Mouse (Mus musculus) neural tube, embryonic 11.5 days (tissue): ENCODE measurements around the gene Rps10. TPM values are rescaled to one million over a fixed set of nuclear protein-coding genes. Genes with fewer than 3 reads are reported as not detected.
A peak's percentile ranks its signal among the peaks of the same experiment; 100 is the strongest.
"Not testable (repeated sequence)": the region's sequence is repeated elsewhere in the genome, so short reads cannot be mapped to it uniquely, and the experiment has no call there.

Source experiments
- ATAC-seq: fragments of 200-750 bp; cut with Nextera tagmentation; 2 replicates; pipeline ENCODE4 v1.8.0; 2017; ENCODE audit warnings: moderate number of reproducible peaks, mild to moderate bottlenecking, moderate TSS enrichment, moderate library complexity; ENCODE audit not compliant: insufficient read depth, low FRiP score, low TSS enrichment
- DNase-seq: peaks from one replicate; pipeline ENCODE4 v3.0.0-alpha.2; 2015; ENCODE audit warnings: low spot score
- H3K27ac ChIP-seq: fragments of 300-500 bp; sonication (generic); 2 replicates; pipeline ENCODE4 v1.5.1; 2014; ENCODE audit warnings: low read depth, mild to moderate bottlenecking, low read length
- H3K27me3 ChIP-seq: fragments of 300-500 bp; sonication (generic); 2 replicates; pipeline ENCODE4 v1.6.1; 2014; ENCODE audit warnings: mild to moderate bottlenecking, low read length, mixed read lengths; ENCODE audit not compliant: control insufficient read depth, insufficient read depth
- H3K36me3 ChIP-seq: fragments of 300-500 bp; sonication (generic); 2 replicates; pipeline ENCODE4 v1.6.1; 2014; ENCODE audit warnings: mild to moderate bottlenecking, low read length, moderate library complexity, mixed read lengths; ENCODE audit not compliant: control insufficient read depth, insufficient read depth
- H3K4me1 ChIP-seq: fragments of 300-500 bp; sonication (generic); 2 replicates; pipeline ENCODE4 v1.6.1; 2014; ENCODE audit warnings: low read length, mixed read lengths; ENCODE audit not compliant: control insufficient read depth, insufficient read depth
- H3K4me2 ChIP-seq: fragments of 300-500 bp; sonication (generic); 2 replicates; pipeline ENCODE4 v1.6.1; 2014; ENCODE audit warnings: low read depth, mild to moderate bottlenecking, moderate library complexity
- H3K4me3 ChIP-seq: fragments of 300-500 bp; sonication (generic); 2 replicates; pipeline ENCODE4 v1.5.1; 2014; ENCODE audit warnings: low read depth, low read length
- H3K9ac ChIP-seq: fragments of 300-500 bp; sonication (generic); 2 replicates; pipeline ENCODE4 v1.6.1; 2014; ENCODE audit warnings: mild to moderate bottlenecking, low read length
- H3K9me3 ChIP-seq: fragments of 300-500 bp; sonication (generic); 2 replicates; pipeline ENCODE4 v1.6.1; 2016; ENCODE audit warnings: low read length; ENCODE audit not compliant: control insufficient read depth
- WGBS: fragments of 180-500 bp; shearing (Covaris S2); extraction: QIAGEN DNeasy Blood & Tissue Kit; methylation state at CpG from one replicate; pipeline ENCODE4 v1.1.7; 2014; 5-methylcytosine and 5-hydroxymethylcytosine counted together
- polyA plus RNA-seq: library from polyadenylated mRNA; unstranded; fragments of >200 nt; fragmentation: Nextera tagmentation; extraction: Ambion mirVana; gene quantifications from 2 replicates; pipeline ENCODE4 v1.2.1, GENCODE M21; 2014

Gene Rps10
- polyA plus RNA-seq, 1 experiment from 2014 or later: 695 TPM

GRCm38 (mm10) chr17:27637333-27637732, 864 bp upstream of the Rps10 start:
- Histone ChIP-seq H3K4me3 (no peak overlapping the region), H3K27me3 (no peaks in the 10 kb centered on the region), H3K4me1 (peaks cover 12% of the 10 kb centered on the region), H3K36me3 (peaks cover 5% of the 10 kb centered on the region; the same call in 1 of the 2 replicates), H3K9ac (no peak overlapping the region), H3K27ac (no peak overlapping the region), H3K4me2 (no peak overlapping the region), H3K9me3 (no peaks in the 10 kb centered on the region)
- ATAC-seq: no peak
- WGBS: 66% methylated on average over 9 of the region's 9 CpGs
- DNase-seq: no peak

- H3K9me3 ChIP-seq, DNase-seq, H3K27me3 ChIP-seq: not testable (repeated sequence)
- Histone ChIP-seq H3K36me3 (peaks cover 20% of the 10 kb centered on the region), H3K4me3 (peak overlapping the region; percentile 97), H3K4me1 (peaks cover 11% of the 10 kb centered on the region; the same call in 1 of the 2 replicates), H3K27ac (peak overlapping the region; percentile 86; the same call in 1 of the 2 replicates), H3K9ac (peak overlapping the region; percentile 96), H3K4me2 (peak overlapping the region; percentile 88)
- WGBS: 56% methylated on average over 9 of the region's 9 CpGs
- peak; percentile 16; the same call in 1 of the 2 replicates for ATAC-seq
Measured at GRCm38 (mm10) chr17:27635575-27635903, 930 bp downstream of the Rps10 start.

- peak within 1 kb of the TSS; percentile 86 for H3K27ac ChIP-seq
- WGBS: under 1% methylated on average over 64 of the region's 72 CpGs
- ATAC-seq: peak; percentile 90
- no peaks in the 10 kb centered on the region for H3K9me3 ChIP-seq
- H3K9ac ChIP-seq: peak within 1 kb of the TSS; percentile 96
- peaks cover 22% of the 10 kb centered on the region for H3K36me3 ChIP-seq
- no peaks in the 10 kb centered on the region for H3K27me3 ChIP-seq
- peak within 1 kb of the TSS; percentile 88 for H3K4me2 ChIP-seq
- DNase-seq: peak; percentile 96
- peak within 1 kb of the TSS; percentile 97 for H3K4me3 ChIP-seq
- peaks cover 11% of the 10 kb centered on the region; the same call in 1 of the 2 replicates for H3K4me1 ChIP-seq
Measured at GRCm38 (mm10) chr17:27634871-27635574, 1.4 kb downstream of the Rps10 start, which contains the start of gene RPS10-NUDT3. RPS10-NUDT3 (minus strand) TSS chr17:27635222.

- no peaks in the 10 kb centered on the region for H3K9me3 ChIP-seq
- 81% methylated on average over 2 of the region's 2 CpGs for WGBS
- no peak for ATAC-seq
- no peak overlapping the region for H3K9ac ChIP-seq
- DNase-seq: peak; percentile 85
- H3K27ac ChIP-seq: no peak overlapping the region
- no peak overlapping the region for H3K4me2 ChIP-seq
- H3K4me1 ChIP-seq: peaks cover 6% of the 10 kb centered on the region; the same call in 1 of the 2 replicates
- H3K36me3 ChIP-seq: peaks cover 22% of the 10 kb centered on the region
- no peak overlapping the region for H3K4me3 ChIP-seq
- H3K27me3 ChIP-seq: no peaks in the 10 kb centered on the region
Measured at GRCm38 (mm10) chr17:27629249-27630020, 7.0 kb downstream of the Rps10 start.

- Histone ChIP-seq H3K27me3 (no peaks in the 10 kb centered on the region), H3K9me3 (no peaks in the 10 kb centered on the region), H3K36me3 (peaks cover 22% of the 10 kb centered on the region), H3K4me2 (no peak overlapping the region), H3K27ac (no peak overlapping the region), H3K9ac (no peak overlapping the region), H3K4me3 (no peak overlapping the region), H3K4me1 (peaks cover under 1% of the 10 kb centered on the region; the same call in 1 of the 2 replicates)
- 92% methylated on average over 8 of the region's 8 CpGs for WGBS
- no peak for DNase-seq
- no peak for ATAC-seq
Measured at GRCm38 (mm10) chr17:27628376-27628775, 8.1 kb downstream of the Rps10 start.

GRCm38 (mm10) chr17:27627451-27627850, 9.0 kb downstream of the Rps10 start:
- no peak overlapping the region for H3K27ac ChIP-seq
- H3K36me3 ChIP-seq: peaks cover 18% of the 10 kb centered on the region
- WGBS: 50% methylated on average over 5 of the region's 5 CpGs
- no peaks in the 10 kb centered on the region for H3K27me3 ChIP-seq
- H3K9ac ChIP-seq: no peak overlapping the region
- ATAC-seq (no peak), DNase-seq (peak; percentile 25)
- no peak overlapping the region for H3K4me3 ChIP-seq
- no peak overlapping the region for H3K4me2 ChIP-seq
- H3K9me3 ChIP-seq: no peaks in the 10 kb centered on the region
- H3K4me1 ChIP-seq: no peaks in the 10 kb centered on the region

GRCm38 (mm10) chr17:27626681-27627080, 9.8 kb downstream of the Rps10 start:
- Histone ChIP-seq H3K4me2 (no peak overlapping the region), H3K27ac (no peak overlapping the region), H3K4me3 (no peak overlapping the region), H3K27me3 (no peaks in the 10 kb centered on the region), H3K4me1 (no peaks in the 10 kb centered on the region), H3K36me3 (peaks cover 11% of the 10 kb centered on the region), H3K9me3 (no peaks in the 10 kb centered on the region), H3K9ac (no peak overlapping the region)
- WGBS: 9% methylated on average over 5 of the region's 5 CpGs
- peak; percentile 21; the same call in 1 of the 2 replicates for ATAC-seq
- peak; percentile 31 for DNase-seq

- no peak for DNase-seq
- WGBS: 43% methylated on average over 7 of the region's 7 CpGs
- Histone ChIP-seq H3K4me1 (peaks cover 5% of the 10 kb centered on the region), H3K4me3 (no peak overlapping the region), H3K27me3 (no peaks in the 10 kb centered on the region), H3K4me2 (no peak overlapping the region), H3K27ac (no peak overlapping the region), H3K9me3 (no peaks in the 10 kb centered on the region), H3K9ac (no peak overlapping the region), H3K36me3 (peaks cover 3% of the 10 kb centered on the region; the same call in 1 of the 2 replicates)
- no peak for ATAC-seq
Measured at GRCm38 (mm10) chr17:27625455-27626251, 10.8 kb downstream of the Rps10 start.
